Mouse (Mus musculus): ENCODE measurements around the gene Vmn1r177.
"Not testable (repeated sequence)": the region's sequence is repeated elsewhere in the genome, so short reads cannot be mapped to it uniquely, and the experiment has no call there.

Gene Vmn1r177

GRCm38 (mm10) chr7:23866349-23866748 lies at the start of gene Vmn1r177:
Gene Vmn1r177, minus strand, starts transcription at chr7:23866449.
- DNase-seq: not testable (repeated sequence)

- no peak for DNase-seq
These were observed 25.5 kb upstream of the Vmn1r177 start, which contains the start of gene Vmn1r178 for GRCm38 (mm10) chr7:23891709-23892108. Gene Vmn1r178, plus strand, starts transcription at chr7:23892009.

- not testable (repeated sequence) for DNase-seq
These were observed 10.7 kb upstream of the Vmn1r177 start for GRCm38 (mm10) chr7:23876918-23877317.

- DNase-seq: not testable (repeated sequence)
These were observed 29.0 kb downstream of the Vmn1r177 start, which contains the start of gene Vmn1r176 for GRCm38 (mm10) chr7:23837272-23837671. Gene Vmn1r176, minus strand, starts transcription at chr7:23837372.

Measured in thymus, adult 18-20 months (tissue).